Mouse (Mus musculus) CD4-positive, CD25-positive, alpha-beta regulatory T cell (primary cell): Measurements from ENCODE around the gene Trim63. TPM values are rescaled to one million over a fixed set of nuclear protein-coding genes. Genes with fewer than 3 reads are reported as not detected.

ENCODE experiments used
- polyA plus RNA-seq: library from polyadenylated mRNA; unstranded; fragments of 100-300 nt; shearing (Covaris generic); gene quantifications from one replicate; pipeline ENCODE4 v1.2.1, GENCODE M21; 2017

The Trim63 gene
- polyA plus RNA-seq: not detected

DNA sequence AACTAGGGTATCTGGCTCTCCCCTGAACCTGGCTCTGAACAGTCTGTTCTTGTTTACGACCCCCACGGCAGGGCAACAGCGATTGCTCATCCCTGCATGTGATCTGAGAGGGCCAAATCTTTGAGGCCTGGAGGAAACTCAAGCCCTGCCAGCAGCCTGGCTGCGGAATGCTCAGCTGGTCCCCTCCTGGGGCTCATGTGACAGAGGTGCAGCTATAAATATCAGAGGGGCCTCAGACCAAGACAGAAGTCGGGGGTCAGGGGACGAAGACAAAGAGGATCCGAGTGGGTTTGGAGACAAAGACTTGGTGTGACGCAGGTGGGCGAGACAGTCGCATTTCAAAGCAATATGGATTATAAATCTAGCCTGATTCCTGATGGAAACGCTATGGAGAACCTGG is at the start of gene Trim63:
Trim63 (plus strand) TSS at position 245 of the 400 bp plus-strand sequence.

GRCm38 (mm10) chr4:134287575-134288025 is 27.3 kb upstream of the Trim63 start, which contains the start of gene Pdik1l:
Gene Pdik1l, minus strand, starts transcription at chr4:134287895.

GRCm38 (mm10) chr4:134343071-134344031 is 28.4 kb downstream of the Trim63 start, which contains the start of gene Slc30a2:
Gene Slc30a2, plus strand, starts transcription at chr4:134343181.

Other genes starting within 250 kb of the Trim63 start
- gene Cd52, start 220.0 kb upstream of the Trim63 start, polyA plus RNA-seq: 2,735 TPM
- 64.4 TPM for gene Ubxn11, start 212.6 kb upstream of the Trim63 start, polyA plus RNA-seq
- gene Sh3bgrl3, start 186.3 kb upstream of the Trim63 start, polyA plus RNA-seq: 1,392 TPM
- gene Cep85, start 128.0 kb upstream of the Trim63 start, polyA plus RNA-seq: 38.4 TPM
- gene Gm7534, start 112.1 kb upstream of the Trim63 start, polyA plus RNA-seq: not detected
- gene Catsper4, start 87.7 kb upstream of the Trim63 start, polyA plus RNA-seq: not detected
- 0.12 TPM for gene Cnksr1, start 76.7 kb upstream of the Trim63 start, polyA plus RNA-seq
- gene E130218I03Rik, start 71.5 kb upstream of the Trim63 start, polyA plus RNA-seq: 9.3 TPM
- gene Zfp593, start 69.5 kb upstream of the Trim63 start, polyA plus RNA-seq: 23.6 TPM
- gene Gm30191, start 68.2 kb upstream of the Trim63 start, polyA plus RNA-seq: not detected
- not detected for gene Grrp1, start 61.0 kb upstream of the Trim63 start, polyA plus RNA-seq
- 17.7 TPM for gene Pdik1l, start 27.2 kb upstream of the Trim63 start, polyA plus RNA-seq
- 0.28 TPM for gene Slc30a2, start 28.1 kb downstream of the Trim63 start, polyA plus RNA-seq
- gene Extl1, start 68.7 kb downstream of the Trim63 start, polyA plus RNA-seq: 1.2 TPM
- gene Pafah2, start 81.2 kb downstream of the Trim63 start, polyA plus RNA-seq: 1.8 TPM
- gene Stmn1, start 153.2 kb downstream of the Trim63 start, polyA plus RNA-seq: 62.6 TPM
- 24.0 TPM for gene Paqr7, start 181.6 kb downstream of the Trim63 start, polyA plus RNA-seq
- gene Aunip, start 195.9 kb downstream of the Trim63 start, polyA plus RNA-seq: 0.55 TPM
- 115 TPM for gene Mtfr1l, start 220.3 kb downstream of the Trim63 start, polyA plus RNA-seq
- gene Selenon, start 237.0 kb downstream of the Trim63 start, polyA plus RNA-seq: 2.3 TPM